Comparison of ENCODE assay signal across 8 mouse cellular contexts in genomic region chr13:62854666-62855065, GRCm38 (mm10). TPM values are rescaled to one million over a fixed set of nuclear protein-coding genes. Genes with fewer than 3 reads are reported as not detected.
DNase-seq lines count a peak whose midpoint lies in the region; ATAC-seq and TF ChIP-seq lines count a peak whose summit lies in the region.

No protein-coding gene starts in this region.

- H3K4me2 ChIP-seq in kidney, embryonic 15.5 days: peak overlapping the region; percentile 33; the same call in 1 of the 2 replicates
- peak overlapping the region; percentile 16; the same call in 1 of the 2 replicates for H3K4me2 ChIP-seq in liver, embryonic 11.5 days
- H3K4me2 ChIP-seq in neural tube, embryonic 11.5 days (ENCODE audit: low read depth): no peak overlapping the region
- H3K4me2 ChIP-seq in stomach, postnatal 0 days (replicated peaks; ENCODE audit: low read depth): no peak overlapping the region

- 11% methylated on average over 15 of the region's 15 CpGs for WGBS in kidney, embryonic 15.5 days
- 9% methylated on average over 15 of the region's 15 CpGs for WGBS in liver, embryonic 11.5 days
- WGBS in neural tube, embryonic 11.5 days: 5% methylated on average over 15 of the region's 15 CpGs
- WGBS in stomach, postnatal 0 days: 17% methylated on average over 15 of the region's 15 CpGs

- peak; percentile 92 for TF ChIP-seq CTCF in stomach, postnatal 0 days (IDR thresholded peaks at IDR 0.05; ENCODE audit: low read depth)

- no peak overlapping the region for H3K4me3 ChIP-seq in kidney, embryonic 15.5 days (replicated peaks)
- H3K4me3 ChIP-seq in liver, embryonic 11.5 days (ENCODE audit: low read depth, low read length): no peak overlapping the region
- H3K4me3 ChIP-seq in neural tube, embryonic 11.5 days (ENCODE audit: low read depth, low read length): no peak overlapping the region
- no peak overlapping the region for H3K4me3 ChIP-seq in stomach, postnatal 0 days (ENCODE audit: low read depth, low read length)

- no peaks in the 10 kb centered on the region for H3K9me3 ChIP-seq in kidney, embryonic 15.5 days (replicated peaks)
- no peaks in the 10 kb centered on the region for H3K9me3 ChIP-seq in liver, embryonic 11.5 days (ENCODE audit: control insufficient read depth, low read length)
- no peaks in the 10 kb centered on the region for H3K9me3 ChIP-seq in neural tube, embryonic 11.5 days (ENCODE audit: control insufficient read depth, low read length)
- no peaks in the 10 kb centered on the region for H3K9me3 ChIP-seq in stomach, postnatal 0 days (ENCODE audit: control insufficient read depth, low read length)

- 0 out of 2 replicates have a peak, but pooled peaks have one; percentile 16 for ATAC-seq in kidney, embryonic 15.5 days (replicated peaks; ENCODE audit: low FRiP score)
- ATAC-seq in liver, embryonic 11.5 days (replicated peaks; ENCODE audit: low FRiP score): no peak
- no peak for ATAC-seq in neural tube, embryonic 11.5 days (ENCODE audit: insufficient read depth, low FRiP score, low TSS enrichment)
- ATAC-seq in stomach, postnatal 0 days (ENCODE audit: low FRiP score, low TSS enrichment): no peak

- no peak for TF ChIP-seq EP300 in stomach, postnatal 0 days (optimal IDR thresholded peaks at IDR 0.05)

- DNase-seq in gastrocnemius, adult 18-20 months (ENCODE audit: low spot score): peak; percentile 66
- no peak for DNase-seq in gastrocnemius, postnatal 25 days
- peak; percentile 81 to 84 for DNase-seq in cerebellum, postnatal 4 days (ENCODE audit: low spot score in 2 of 2)
- DNase-seq in heart, adult 8-10 months (ENCODE audit: low spot score): peak; percentile 63
- DNase-seq in liver, embryonic 11.5 days (ENCODE audit: low spot score): peak; percentile 65
- DNase-seq in neural tube, embryonic 11.5 days (ENCODE audit: low spot score): peak; percentile 72
- DNase-seq in stomach, postnatal 0 days (ENCODE audit: low spot score): peak; percentile 69

- no peak overlapping the region for H3K27ac ChIP-seq in kidney, embryonic 15.5 days
- H3K27ac ChIP-seq in liver, embryonic 11.5 days (ENCODE audit: low read depth, low read length): no peak overlapping the region
- H3K27ac ChIP-seq in neural tube, embryonic 11.5 days (ENCODE audit: low read depth, low read length): no peak overlapping the region
- no peak overlapping the region for H3K27ac ChIP-seq in stomach, postnatal 0 days (replicated peaks)

- H3K9ac ChIP-seq in kidney, embryonic 15.5 days: no peak overlapping the region
- H3K9ac ChIP-seq in liver, embryonic 11.5 days (ENCODE audit: low read depth, low read length): no peak overlapping the region
- H3K9ac ChIP-seq in neural tube, embryonic 11.5 days (ENCODE audit: low read length): no peak overlapping the region
- H3K9ac ChIP-seq in stomach, postnatal 0 days (ENCODE audit: low read length): no peak overlapping the region

- no peaks in the 10 kb centered on the region for H3K27me3 ChIP-seq in kidney, embryonic 15.5 days
- no peaks in the 10 kb centered on the region for H3K27me3 ChIP-seq in liver, embryonic 11.5 days (replicated peaks; ENCODE audit: control insufficient read depth, insufficient read depth, low read length)
- no peaks in the 10 kb centered on the region for H3K27me3 ChIP-seq in neural tube, embryonic 11.5 days (ENCODE audit: control insufficient read depth, insufficient read depth, low read length)
- no peaks in the 10 kb centered on the region for H3K27me3 ChIP-seq in stomach, postnatal 0 days (ENCODE audit: control insufficient read depth, insufficient read depth, low read length)

- H3K36me3 ChIP-seq in kidney, embryonic 15.5 days: no peaks in the 10 kb centered on the region
- H3K36me3 ChIP-seq in liver, embryonic 11.5 days (ENCODE audit: control insufficient read depth, insufficient read depth, low read length): no peaks in the 10 kb centered on the region
- H3K36me3 ChIP-seq in neural tube, embryonic 11.5 days (ENCODE audit: control insufficient read depth, insufficient read depth, low read length): no peaks in the 10 kb centered on the region
- H3K36me3 ChIP-seq in stomach, postnatal 0 days (ENCODE audit: control insufficient read depth, insufficient read depth, low read length): no peaks in the 10 kb centered on the region

- H3K4me1 ChIP-seq in kidney, embryonic 15.5 days: peaks cover 8% of the 10 kb centered on the region; the same call in 1 of the 2 replicates
- no peaks in the 10 kb centered on the region; the same call in 1 of the 2 replicates for H3K4me1 ChIP-seq in liver, embryonic 11.5 days (replicated peaks; ENCODE audit: control insufficient read depth, insufficient read depth, low read length)
- H3K4me1 ChIP-seq in neural tube, embryonic 11.5 days (ENCODE audit: control insufficient read depth, insufficient read depth, low read length): no peaks in the 10 kb centered on the region
- H3K4me1 ChIP-seq in stomach, postnatal 0 days (replicated peaks; ENCODE audit: control insufficient read depth, insufficient read depth): 0 out of 2 replicates have a peak, but pooled peaks cover 2% of the 10 kb centered on the region

RNA-seq across cellular contexts. Expression of gene Fbp2, which starts 3.6 kb away (rescaled TPM):
- 10 to 100 TPM; 33.9 to 63.4 TPM for total RNA-seq in gastrocnemius, adult 18-20 months (2021)
- total RNA-seq in gastrocnemius, postnatal 25 days (2021): 10 to 100 TPM; 30.0 to 48.3 TPM
- 10 to 100 TPM; 22.4 to 35.1 (median 26.2) TPM for total RNA-seq in heart, adult 8-10 months (2022)
- polyA plus RNA-seq in kidney, embryonic 15.5 days (2015; fragmentation: Nextera tagmentation; extraction: Ambion mirVana): 14.2 and 14.3 TPM in 2 replicates
- not detected in 2 replicates for polyA plus RNA-seq in liver, embryonic 11.5 days (2014; fragmentation: Nextera tagmentation; extraction: Ambion mirVana)
- not detected in 2 replicates for polyA plus RNA-seq in neural tube, embryonic 11.5 days (2014; fragmentation: Nextera tagmentation; extraction: Ambion mirVana)
- polyA plus RNA-seq in stomach, postnatal 0 days (2015; fragmentation: Nextera tagmentation; extraction: Ambion mirVana): 143 and 146 TPM in 2 replicates

RNA-seq across cellular contexts. Expression of gene Fbp1, which starts 33.4 kb away (rescaled TPM):
- total RNA-seq in gastrocnemius, adult 18-20 months (2021): under 1 TPM; 0.25 to 0.36 TPM
- not detected for total RNA-seq in gastrocnemius, postnatal 25 days (2021)
- not detected for total RNA-seq in heart, adult 8-10 months (2022)
- 42.4 and 48.6 TPM in 2 replicates for polyA plus RNA-seq in kidney, embryonic 15.5 days (2015; fragmentation: Nextera tagmentation; extraction: Ambion mirVana)
- polyA plus RNA-seq in liver, embryonic 11.5 days (2014; fragmentation: Nextera tagmentation; extraction: Ambion mirVana): not detected in 2 replicates
- polyA plus RNA-seq in neural tube, embryonic 11.5 days (2014; fragmentation: Nextera tagmentation; extraction: Ambion mirVana): 0.32 TPM in 1 of 2 replicates, not detected in the other
- 3.8 and 5.8 TPM in 2 replicates for polyA plus RNA-seq in stomach, postnatal 0 days (2015; fragmentation: Nextera tagmentation; extraction: Ambion mirVana)

Comparison
In these comparisons a context has a peak if more than half of its experiments do, and no peak if none do; other contexts are left out.
1. H3K4me2 ChIP-seq: peak in kidney, embryonic 15.5 days (single experiment) and liver, embryonic 11.5 days (single experiment); none in neural tube, embryonic 11.5 days (single experiment) and stomach, postnatal 0 days (single experiment).
2. RNA of gene Fbp2, which starts 3.6 kb away (polyA plus RNA-seq): 143 to 146 TPM in stomach, postnatal 0 days and 14.2 to 14.3 TPM in kidney, embryonic 15.5 days; not detected in liver, embryonic 11.5 days and not detected in neural tube, embryonic 11.5 days; every median in the first group is over 10 times any median in the second.